16 mouse cellular contexts compared by ENCODE assay signal in genomic region chr10:58833146-58833545, GRCm38 (mm10). TPM values are rescaled to one million over a fixed set of nuclear protein-coding genes. Genes with fewer than 3 reads are reported as not detected.
"Had no signal": no experiment of that assay in that cellular context is flagged by ENCODE, and none has a peak within 500 bp of the region (broad histone marks: within the 10 kb centered on the region; RNA-seq: fewer than 3 reads in every experiment).

No protein-coding gene starts in this region.

- H3K4me3 ChIP-seq: midbrain, embryonic 10.5 days; midbrain, embryonic 12.5 days; myocyte; neural tube, embryonic 13.5 days; neural tube, embryonic 15.5 days had no signal

- H3K27ac ChIP-seq: midbrain, embryonic 10.5 days; midbrain, embryonic 12.5 days; neural tube, embryonic 13.5 days; neural tube, embryonic 15.5 days had no signal

- DNase-seq: lung, embryonic 14.5 days; lung, postnatal 10 days; lung, postnatal 4 days; retina, postnatal 1 day; right cerebral cortex, postnatal 4 days; spleen, adult 18-20 months; thymus, adult 18-20 months; thymus, postnatal 14 days; thymus, postnatal 36 days had no signal

RNA-seq across cellular contexts. Expression of gene Sh3rf3, which starts 20.0 kb away (rescaled TPM):
- total RNA-seq: megakaryocyte, adult 5-6 weeks; megakaryocyte-erythroid progenitor cell, adult 5-6 weeks had no signal
